Comparison of ENCODE assay signal across 8 mouse cellular contexts in genomic region chr8:107056076-107056972, GRCm38 (mm10). TPM values are rescaled to one million over a fixed set of nuclear protein-coding genes. Genes with fewer than 3 reads are reported as not detected.
DNase-seq lines count a peak whose midpoint lies in the region; ATAC-seq and TF ChIP-seq lines count a peak whose summit lies in the region.

Gene Cog8 (minus strand): TSS chr8:107056689.
Gene Nip7 (plus strand): TSS chr8:107056877.

- H3K27me3 ChIP-seq in forebrain, embryonic 10.5 days (ENCODE audit: poor library complexity, severe bottlenecking) = no peaks in the 10 kb centered on the region
- no peaks in the 10 kb centered on the region for H3K27me3 ChIP-seq in heart, embryonic 15.5 days
- no peaks in the 10 kb centered on the region for H3K27me3 ChIP-seq in liver, embryonic 14.5 days (ENCODE audit: control insufficient read depth, insufficient read depth, low read length)
- H3K27me3 ChIP-seq in neural tube, embryonic 11.5 days (ENCODE audit: control insufficient read depth, insufficient read depth, low read length) = no peaks in the 10 kb centered on the region
- no peaks in the 10 kb centered on the region for H3K27me3 ChIP-seq in stomach, postnatal 0 days (ENCODE audit: control insufficient read depth, insufficient read depth, low read length)

- 0 out of 2 replicates have a peak, but pooled peaks have one; percentile 30 for TF ChIP-seq EP300 in liver, embryonic 14.5 days (IDR thresholded peaks at IDR 0.05; ENCODE audit: low read depth)
- no peak for TF ChIP-seq EP300 in stomach, postnatal 0 days (optimal IDR thresholded peaks at IDR 0.05)

- H3K36me3 ChIP-seq in forebrain, embryonic 10.5 days (replicated peaks) = peaks cover 69% of the 10 kb centered on the region
- peaks cover 43% of the 10 kb centered on the region for H3K36me3 ChIP-seq in heart, embryonic 15.5 days
- peaks cover 29% of the 10 kb centered on the region for H3K36me3 ChIP-seq in liver, embryonic 14.5 days (replicated peaks; ENCODE audit: control insufficient read depth, insufficient read depth, low read depth)
- H3K36me3 ChIP-seq in neural tube, embryonic 11.5 days (ENCODE audit: control insufficient read depth, insufficient read depth, low read length) = peaks cover 19% of the 10 kb centered on the region
- H3K36me3 ChIP-seq in stomach, postnatal 0 days (ENCODE audit: control insufficient read depth, insufficient read depth, low read length) = peaks cover 16% of the 10 kb centered on the region; the same call in 1 of the 2 replicates

- peaks cover 28% of the 10 kb centered on the region for H3K4me1 ChIP-seq in forebrain, embryonic 10.5 days
- peaks cover 24% of the 10 kb centered on the region for H3K4me1 ChIP-seq in heart, embryonic 15.5 days (replicated peaks)
- H3K4me1 ChIP-seq in liver, embryonic 14.5 days (replicated peaks; ENCODE audit: control insufficient read depth in 2 of 2, insufficient read depth in 2 of 2, low read length in 1 of 2) = peaks cover 11 to 12% of the 10 kb centered on the region in 2 experiments; a peak in 2 of 4 replicates
- H3K4me1 ChIP-seq in neural tube, embryonic 11.5 days (ENCODE audit: control insufficient read depth, insufficient read depth, low read length) = peaks cover 7% of the 10 kb centered on the region; the same call in 1 of the 2 replicates
- 0 out of 2 replicates have a peak, but pooled peaks cover 2% of the 10 kb centered on the region for H3K4me1 ChIP-seq in stomach, postnatal 0 days (replicated peaks; ENCODE audit: control insufficient read depth, insufficient read depth)

- peak within 1 kb of the TSS; percentile 95 for H3K9ac ChIP-seq in heart, embryonic 15.5 days
- peak within 1 kb of the TSS; percentile 91 for H3K9ac ChIP-seq in liver, embryonic 14.5 days (replicated peaks)
- peak within 1 kb of the TSS; percentile 78 for H3K9ac ChIP-seq in neural tube, embryonic 11.5 days (ENCODE audit: low read length)
- peak within 1 kb of the TSS; percentile 94 for H3K9ac ChIP-seq in stomach, postnatal 0 days (ENCODE audit: low read length)

- TF ChIP-seq CTCF in liver, embryonic 14.5 days (IDR thresholded peaks at IDR 0.05; ENCODE audit: low read depth) = no peak
- TF ChIP-seq CTCF in stomach, postnatal 0 days (IDR thresholded peaks at IDR 0.05; ENCODE audit: low read depth) = no peak

- peak within 1 kb of the TSS; percentile 90 for H3K27ac ChIP-seq in forebrain, embryonic 10.5 days
- peak within 1 kb of the TSS; percentile 67 for H3K27ac ChIP-seq in heart, embryonic 15.5 days
- peak within 1 kb of the TSS; percentile 72 for H3K27ac ChIP-seq in liver, embryonic 14.5 days
- no peak within 1 kb of the TSS for H3K27ac ChIP-seq in neural tube, embryonic 11.5 days (ENCODE audit: low read depth, low read length)
- peak within 1 kb of the TSS; percentile 90 for H3K27ac ChIP-seq in stomach, postnatal 0 days (replicated peaks)

- H3K9me3 ChIP-seq in forebrain, embryonic 10.5 days = no peaks in the 10 kb centered on the region; the same call in 1 of the 2 replicates
- no peaks in the 10 kb centered on the region for H3K9me3 ChIP-seq in heart, embryonic 15.5 days (replicated peaks)
- no peaks in the 10 kb centered on the region for H3K9me3 ChIP-seq in liver, embryonic 14.5 days (ENCODE audit: control insufficient read depth, low read length)
- no peaks in the 10 kb centered on the region for H3K9me3 ChIP-seq in neural tube, embryonic 11.5 days (ENCODE audit: control insufficient read depth, low read length)
- H3K9me3 ChIP-seq in stomach, postnatal 0 days (ENCODE audit: control insufficient read depth, low read length) = no peaks in the 10 kb centered on the region

- peak; percentile 92 for ATAC-seq in heart, embryonic 15.5 days (replicated peaks; ENCODE audit: insufficient number of reproducible peaks, insufficient read depth, low FRiP score, low read depth)
- ATAC-seq in liver, embryonic 14.5 days (ENCODE audit: insufficient read depth) = peak; percentile 92
- peak; percentile 91 for ATAC-seq in neural tube, embryonic 11.5 days (ENCODE audit: insufficient read depth, low FRiP score, low TSS enrichment)
- peak; percentile 96 for ATAC-seq in stomach, postnatal 0 days (ENCODE audit: low FRiP score, low TSS enrichment)

- WGBS in forebrain, embryonic 10.5 days = under 1% methylated on average over 88 of the region's 88 CpGs
- WGBS in heart, embryonic 15.5 days = under 1% methylated on average over 88 of the region's 88 CpGs
- WGBS in liver, embryonic 14.5 days (ENCODE audit: insufficient replicate concordance) = under 1% methylated on average over 88 of the region's 88 CpGs
- under 1% methylated on average over 84 of the region's 88 CpGs for WGBS in neural tube, embryonic 11.5 days
- under 1% methylated on average over 87 of the region's 88 CpGs for WGBS in stomach, postnatal 0 days

- H3K4me3 ChIP-seq in forebrain, embryonic 10.5 days = peak within 1 kb of the TSS; percentile 97
- peak within 1 kb of the TSS; percentile 94 for H3K4me3 ChIP-seq in heart, embryonic 15.5 days
- peak within 1 kb of the TSS; percentile 68 to 100 for H3K4me3 ChIP-seq in liver, embryonic 14.5 days (ENCODE audit: insufficient read depth in 1 of 2, low read depth in 2 of 2, low read length in 2 of 2)
- peak within 1 kb of the TSS; percentile 96 for H3K4me3 ChIP-seq in neural tube, embryonic 11.5 days (ENCODE audit: low read depth, low read length)
- peak within 1 kb of the TSS; percentile 96 for H3K4me3 ChIP-seq in stomach, postnatal 0 days (ENCODE audit: low read depth, low read length)

- peak; percentile 93 to 94 for DNase-seq in CD8-positive naive resting alpha-beta T cell, adult 2 months (ENCODE audit: low read depth in 2 of 2, low spot score in 2 of 2)
- DNase-seq in c-Kit-positive CD71-negative TER-119-negative erythroid progenitor cells, embryonic 14.5 days (ENCODE audit: low read depth) = peak; percentile 95
- peak; percentile 98 for DNase-seq in forebrain, embryonic 10.5 days (ENCODE audit: extremely low spot score, low spot score)
- DNase-seq in kidney, postnatal 25 days = peak; percentile 96 to 98
- peak; percentile 94 to 96 (median 94) for DNase-seq in liver, embryonic 14.5 days (ENCODE audit: low read depth in 3 of 3, low spot score in 3 of 3)
- peak; percentile 97 for DNase-seq in neural tube, embryonic 11.5 days (ENCODE audit: low spot score)
- DNase-seq in stomach, postnatal 0 days (ENCODE audit: low spot score) = peak; percentile 97

- peak within 1 kb of the TSS; percentile 85 for H3K4me2 ChIP-seq in heart, embryonic 15.5 days
- peak within 1 kb of the TSS; percentile 93 for H3K4me2 ChIP-seq in liver, embryonic 14.5 days (ENCODE audit: low read depth)
- H3K4me2 ChIP-seq in neural tube, embryonic 11.5 days (ENCODE audit: low read depth) = peak within 1 kb of the TSS; percentile 93
- peak within 1 kb of the TSS; percentile 90 for H3K4me2 ChIP-seq in stomach, postnatal 0 days (replicated peaks; ENCODE audit: low read depth)

RNA-seq across cellular contexts. Expression of gene Cog8, which starts in this region (rescaled TPM):
- polyA plus RNA-seq in forebrain, embryonic 10.5 days (2016; fragmentation: Nextera tagmentation; extraction: Ambion mirVana) = 32.8 and 37.3 TPM in 2 replicates
- polyA plus RNA-seq in heart, embryonic 15.5 days (2015; fragmentation: Nextera tagmentation; extraction: Ambion mirVana) = 25.1 and 28.9 TPM in 2 replicates
- polyA plus RNA-seq in liver, embryonic 14.5 days (2012; rRNA removed) = 12.2 and 14.8 TPM in 2 replicates
- polyA plus RNA-seq in liver, embryonic 14.5 days (2014; fragmentation: Nextera tagmentation; extraction: Ambion mirVana) = 16.8 and 18.6 TPM in 2 replicates
- 42.4 and 42.8 TPM in 2 replicates for polyA plus RNA-seq in neural tube, embryonic 11.5 days (2014; fragmentation: Nextera tagmentation; extraction: Ambion mirVana)
- polyA plus RNA-seq in stomach, postnatal 0 days (2015; fragmentation: Nextera tagmentation; extraction: Ambion mirVana) = 22.2 and 24.1 TPM in 2 replicates

RNA-seq across cellular contexts. Expression of gene Nip7, which starts in this region (rescaled TPM):
- polyA plus RNA-seq in forebrain, embryonic 10.5 days (2016; fragmentation: Nextera tagmentation; extraction: Ambion mirVana) = 128 and 138 TPM in 2 replicates
- 46.8 and 54.4 TPM in 2 replicates for polyA plus RNA-seq in heart, embryonic 15.5 days (2015; fragmentation: Nextera tagmentation; extraction: Ambion mirVana)
- polyA plus RNA-seq in liver, embryonic 14.5 days (2012; rRNA removed) = 8.6 and 28.8 TPM in 2 replicates
- 48.5 and 55.8 TPM in 2 replicates for polyA plus RNA-seq in liver, embryonic 14.5 days (2014; fragmentation: Nextera tagmentation; extraction: Ambion mirVana)
- 86.1 and 88.8 TPM in 2 replicates for polyA plus RNA-seq in neural tube, embryonic 11.5 days (2014; fragmentation: Nextera tagmentation; extraction: Ambion mirVana)
- 49.5 and 49.9 TPM in 2 replicates for polyA plus RNA-seq in stomach, postnatal 0 days (2015; fragmentation: Nextera tagmentation; extraction: Ambion mirVana)
